Mouse (Mus musculus) embryonic fibroblast, embryonic 13.5 days (primary cell): Measurements from ENCODE around the gene Scgb2a2. TPM values are rescaled to one million over a fixed set of nuclear protein-coding genes. Genes with fewer than 3 reads are reported as not detected.
"Not testable (repeated sequence)": the region's sequence is repeated elsewhere in the genome, so short reads cannot be mapped to it uniquely, and the experiment has no call there.

Experiments used
- H3K27ac ChIP-seq: 2 replicates; pipeline ENCODE4 v1.5.1; 2012; ENCODE audit warnings: low read length, control low read depth, inconsistent platforms; ENCODE audit not compliant: insufficient read depth
- H3K4me1 ChIP-seq: 2 replicates; pipeline ENCODE4 v1.6.1; 2011; ENCODE audit warnings: low read length; ENCODE audit not compliant: control insufficient read depth, insufficient read depth
- H3K4me3 ChIP-seq: 2 replicates; pipeline ENCODE4 v1.5.1; 2011; ENCODE audit warnings: mild to moderate bottlenecking, control low read depth, low read length; ENCODE audit not compliant: insufficient read depth
- CTCF ChIP-seq: IDR thresholded peaks from 2 replicates; pipeline ENCODE4 v1.5.1; 2011; ENCODE audit warnings: mild to moderate bottlenecking, control low read depth, low read length, moderate library complexity, borderline replicate concordance; ENCODE audit not compliant: insufficient read depth
- POLR2A ChIP-seq: IDR thresholded peaks from 2 replicates; pipeline ENCODE4 v1.6.1; 2011; ENCODE audit warnings: low read depth, mild to moderate bottlenecking, control low read depth, low read length, moderate library complexity
- polyA plus RNA-seq: library from polyadenylated mRNA; stranded (reverse); fragments of >200 nt; gene quantifications from 2 replicates; pipeline ENCODE4 v1.2.4, GENCODE M21; 2011; ENCODE audit warnings: low read depth; ENCODE audit not compliant: missing spikeins, insufficient read length

The Scgb2a2 gene
- polyA plus RNA-seq, 1 experiment: not detected

DNA sequence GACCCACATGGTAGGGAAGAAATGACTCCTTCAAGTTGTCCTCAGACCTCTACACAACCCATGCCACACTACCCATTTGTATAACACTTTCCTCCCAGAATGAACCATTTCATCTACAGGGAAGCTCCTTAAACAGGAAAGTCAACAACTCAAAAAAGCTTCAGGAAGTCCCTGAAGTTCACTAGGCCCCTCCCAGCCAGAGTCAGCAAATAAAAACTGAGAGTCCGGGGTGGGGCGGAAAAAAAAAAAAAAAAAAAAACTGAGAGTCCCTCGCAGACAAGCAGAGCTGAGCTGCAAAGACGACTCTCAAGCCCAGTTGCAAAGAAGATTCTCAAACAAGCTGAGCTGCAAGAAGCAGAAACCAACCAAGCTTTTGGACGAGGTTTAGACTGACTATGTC lies 48.7 kb downstream of the Scgb2a2 start:
- Histone ChIP-seq H3K4me3 (no peak overlapping the region), H3K27ac (no peak overlapping the region), H3K4me1 (peaks cover 10% of the 10 kb centered on the region)
- TF ChIP-seq POLR2A (no peak), CTCF (no peak)

DNA sequence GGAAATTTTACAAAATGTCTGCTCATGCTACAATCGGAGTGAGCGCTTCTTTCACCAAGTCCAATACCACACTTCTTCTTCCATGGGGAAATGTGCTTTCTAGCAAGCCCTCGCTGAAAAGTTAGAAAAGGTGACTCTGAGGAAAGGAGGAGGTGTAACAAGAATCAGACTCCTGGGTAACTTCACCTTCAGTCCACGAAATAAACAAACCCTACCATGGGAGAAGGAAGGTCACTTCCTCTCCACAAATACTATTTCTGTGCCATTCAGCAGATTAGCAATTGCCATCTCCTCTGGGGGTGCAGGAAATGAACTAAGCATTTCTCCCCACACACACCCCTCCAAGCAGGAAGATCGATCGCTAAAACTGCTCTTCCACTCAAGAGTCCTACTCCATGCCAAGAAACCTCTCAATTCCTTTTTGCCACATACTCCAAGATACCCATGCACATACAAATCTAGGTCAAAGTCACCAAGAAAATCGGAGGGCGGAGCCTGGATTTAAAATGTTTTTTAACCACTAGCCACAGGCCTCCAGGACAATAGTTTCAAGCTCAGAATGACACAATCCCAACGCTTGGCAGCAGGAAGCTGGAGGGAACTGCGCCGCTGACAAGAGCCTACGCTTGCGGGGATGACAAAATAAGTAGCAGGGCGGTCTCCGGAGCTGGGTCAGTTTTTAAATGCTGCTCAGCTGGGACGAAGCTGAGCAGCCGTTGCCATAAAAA lies 51.1 kb downstream of the Scgb2a2 start:
- peak overlapping the region; percentile 14 for H3K27ac ChIP-seq
- peak overlapping the region; percentile 73 for H3K4me3 ChIP-seq
- TF ChIP-seq CTCF: no peak
- TF ChIP-seq POLR2A: no peak
- peaks cover 10% of the 10 kb centered on the region for H3K4me1 ChIP-seq

DNA sequence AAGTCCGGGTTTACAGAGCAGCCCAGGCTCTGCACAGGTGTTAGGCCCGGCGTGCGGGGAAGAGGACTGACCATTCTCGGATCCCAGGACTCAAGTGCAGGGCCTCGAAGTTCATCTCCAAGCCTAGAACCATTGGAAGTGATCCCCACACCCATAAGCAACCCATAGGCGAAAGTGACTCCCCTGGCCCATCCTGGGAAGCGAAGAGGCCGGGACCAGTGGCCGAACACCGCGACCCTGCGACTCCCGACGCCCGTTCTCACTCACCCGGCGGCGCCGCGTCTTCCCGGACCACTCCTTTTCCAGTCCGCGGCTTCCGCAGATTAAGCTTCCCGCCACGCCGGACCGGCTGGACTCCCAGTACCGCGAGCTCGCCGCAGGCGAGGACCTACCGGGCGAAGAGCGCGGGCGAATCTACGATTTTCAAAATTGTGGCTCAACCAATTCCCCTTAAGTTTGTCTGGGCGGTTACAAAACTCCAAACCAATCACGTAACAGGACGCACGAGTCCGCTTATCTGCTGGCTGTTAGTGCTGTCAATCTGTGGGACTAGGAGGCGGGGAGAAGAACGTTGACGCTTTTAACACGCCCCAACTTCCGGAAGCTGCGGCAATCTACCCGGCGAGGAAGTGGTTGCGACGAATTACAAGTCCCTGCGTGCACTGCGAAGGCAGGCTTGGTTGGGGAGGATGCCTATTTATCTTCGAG lies 51.9 kb downstream of the Scgb2a2 start, which contains the start of gene Incenp:
Incenp (minus strand) TSS at position 480 of the 708 bp plus-strand sequence.
- Histone ChIP-seq H3K27ac (peak within 1 kb of the TSS; percentile 76), H3K4me3 (peak within 1 kb of the TSS; percentile 73), H3K4me1 (peaks cover 10% of the 10 kb centered on the region)
- TF ChIP-seq POLR2A (peak; percentile 90), CTCF (no peak)

DNA sequence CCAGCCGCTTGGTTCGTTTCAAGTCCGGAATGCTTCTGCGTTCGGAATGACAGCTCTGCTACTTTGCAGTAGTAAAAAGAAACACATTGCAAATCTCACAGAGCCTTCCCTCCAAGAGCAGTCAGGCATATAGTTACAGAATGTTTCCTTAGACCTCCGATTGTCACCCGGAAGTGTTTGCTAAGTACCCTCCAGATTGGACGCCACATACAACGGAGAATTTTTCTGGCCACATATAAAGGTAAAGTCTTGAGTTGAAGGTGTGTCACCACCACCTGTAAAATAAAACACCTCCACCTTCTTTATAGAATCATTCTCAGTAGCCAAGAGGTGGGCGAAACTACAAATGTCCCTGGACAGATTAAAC lies 52.4 kb downstream of the Scgb2a2 start:
- TF ChIP-seq CTCF (no peak), POLR2A (no peak)
- peak overlapping the region; percentile 50 for H3K4me3 ChIP-seq
- H3K27ac ChIP-seq: peak overlapping the region; percentile 76
- peaks cover 10% of the 10 kb centered on the region for H3K4me1 ChIP-seq

- H3K4me1 ChIP-seq, H3K27ac ChIP-seq, H3K4me3 ChIP-seq: not testable (repeated sequence)
Observed at GRCm38 (mm10) chr19:9900696-9901095, 53.3 kb downstream of the Scgb2a2 start.

Other genes with a start within 250 kb of the Scgb2a2 start
- gene Incenp, start 52.0 kb downstream of the Scgb2a2 start, polyA plus RNA-seq: 48.6 and 65.9 TPM in 2 replicates
- gene Fth1, start 133.0 kb downstream of the Scgb2a2 start, polyA plus RNA-seq: 1,225 and 1,491 TPM in 2 replicates
- gene Best1, start 154.1 kb downstream of the Scgb2a2 start, polyA plus RNA-seq: 0.33 and 0.60 TPM in 2 replicates
- 6.5 and 18.2 TPM in 2 replicates for gene Rab3il1, start 154.1 kb downstream of the Scgb2a2 start, polyA plus RNA-seq
- 115 and 142 TPM in 2 replicates for gene Fads3, start 194.0 kb downstream of the Scgb2a2 start, polyA plus RNA-seq